Mouse (Mus musculus) forebrain, embryonic 15.5 days (tissue): ENCODE measurements around the gene Msi2. TPM values are rescaled to one million over a fixed set of nuclear protein-coding genes. Genes with fewer than 3 reads are reported as not detected.

ENCODE experiments used
- ATAC-seq: fragments of 200-750 bp; cut with Nextera tagmentation; replicated peaks from 2 replicates; pipeline ENCODE4 v1.8.0; 2017; ENCODE audit warnings: mild to moderate bottlenecking, moderate TSS enrichment, moderate library complexity
- H3K27ac ChIP-seq: fragments of 300-500 bp; sonication (generic); replicated peaks from 2 replicates; pipeline ENCODE4 v1.5.1; 2015; ENCODE audit warnings: mild to moderate bottlenecking, inconsistent platforms
- H3K27me3 ChIP-seq: fragments of 300-500 bp; sonication (generic); 2 replicates; pipeline ENCODE4 v1.6.1; 2015; ENCODE audit warnings: inconsistent platforms
- H3K36me3 ChIP-seq: fragments of 300-500 bp; sonication (generic); 2 replicates; pipeline ENCODE4 v1.6.1; 2015; ENCODE audit warnings: mild to moderate bottlenecking, inconsistent platforms
- H3K4me1 ChIP-seq: fragments of 300-500 bp; sonication (generic); 2 replicates; pipeline ENCODE4 v1.6.1; 2015; ENCODE audit warnings: inconsistent platforms
- H3K4me2 ChIP-seq: fragments of 300-500 bp; sonication (generic); replicated peaks from 2 replicates; pipeline ENCODE4 v1.6.1; 2015; ENCODE audit warnings: mild to moderate bottlenecking, inconsistent platforms
- H3K4me3 ChIP-seq: fragments of 300-500 bp; sonication (generic); 2 replicates; pipeline ENCODE4 v1.5.1; 2015; ENCODE audit warnings: mild to moderate bottlenecking, inconsistent platforms
- H3K9ac ChIP-seq: fragments of 300-500 bp; sonication (generic); replicated peaks from 2 replicates; pipeline ENCODE4 v1.6.1; 2015; ENCODE audit warnings: mild to moderate bottlenecking, inconsistent platforms
- H3K9me3 ChIP-seq: fragments of 300-500 bp; sonication (generic); 2 replicates; pipeline ENCODE4 v1.6.1; 2016; ENCODE audit warnings: inconsistent platforms
- WGBS: fragments of 180-500 bp; shearing (Covaris S2); methylation state at CpG from one replicate; pipeline ENCODE4 v1.1.7; 2015; ENCODE audit warnings: mixed read lengths; 5-methylcytosine and 5-hydroxymethylcytosine counted together
- polyA plus RNA-seq: library from polyadenylated mRNA; unstranded; fragments of >200 nt; fragmentation: Nextera tagmentation; extraction: Ambion mirVana; gene quantifications from 2 replicates; pipeline ENCODE4 v1.2.1, GENCODE M21; 2015

Msi2 gene
- polyA plus RNA-seq, 1 experiment from 2014 or later, result 27.1 TPM

GRCm38 (mm10) chr11:88707228-88707775, 11.0 kb downstream of the Msi2 start:
- Histone ChIP-seq H3K9ac (no peak overlapping the region), H3K4me3 (no peak overlapping the region), H3K4me2 (no peak overlapping the region), H3K36me3 (peaks cover 16% of the 10 kb centered on the region), H3K27me3 (no peaks in the 10 kb centered on the region), H3K27ac (no peak overlapping the region), H3K9me3 (no peaks in the 10 kb centered on the region), H3K4me1 (peaks cover 21% of the 10 kb centered on the region)
- ATAC-seq, result no peak
- 80% methylated on average over 11 of the region's 11 CpGs for WGBS

GRCm38 (mm10) chr11:88704688-88705087, 13.6 kb downstream of the Msi2 start:
- no peak overlapping the region for H3K4me3 ChIP-seq
- peaks cover 44% of the 10 kb centered on the region for H3K4me1 ChIP-seq
- WGBS, result 83% methylated on average over 10 of the region's 10 CpGs
- ATAC-seq, result no peak
- no peaks in the 10 kb centered on the region for H3K9me3 ChIP-seq
- no peak overlapping the region for H3K27ac ChIP-seq
- no peaks in the 10 kb centered on the region for H3K27me3 ChIP-seq
- H3K4me2 ChIP-seq, result no peak overlapping the region
- peaks cover 15% of the 10 kb centered on the region; the same call in 1 of the 2 replicates for H3K36me3 ChIP-seq
- H3K9ac ChIP-seq, result no peak overlapping the region

- no peak for ATAC-seq
- H3K4me1 ChIP-seq, result peaks cover 44% of the 10 kb centered on the region
- no peaks in the 10 kb centered on the region for H3K9me3 ChIP-seq
- no peak overlapping the region for H3K4me3 ChIP-seq
- peak overlapping the region; percentile 70 for H3K27ac ChIP-seq
- 10% methylated on average over 4 of the region's 4 CpGs for WGBS
- H3K4me2 ChIP-seq, result 0 out of 2 replicates have a peak overlapping the region, but pooled peaks have one; percentile 3
- H3K9ac ChIP-seq, result no peak overlapping the region
- H3K36me3 ChIP-seq, result peaks cover 16% of the 10 kb centered on the region; the same call in 1 of the 2 replicates
- no peaks in the 10 kb centered on the region for H3K27me3 ChIP-seq
Observed at GRCm38 (mm10) chr11:88703220-88703619, 15.1 kb downstream of the Msi2 start.

GRCm38 (mm10) chr11:88701976-88702659, 16.2 kb downstream of the Msi2 start:
- Histone ChIP-seq H3K9me3 (no peaks in the 10 kb centered on the region), H3K4me3 (no peak overlapping the region), H3K27me3 (no peaks in the 10 kb centered on the region), H3K27ac (peak overlapping the region; percentile 70), H3K4me2 (no peak overlapping the region), H3K36me3 (peaks cover 12% of the 10 kb centered on the region; the same call in 1 of the 2 replicates), H3K9ac (no peak overlapping the region), H3K4me1 (peaks cover 52% of the 10 kb centered on the region)
- 8% methylated on average over 6 of the region's 6 CpGs for WGBS
- ATAC-seq, result peak; percentile 63

GRCm38 (mm10) chr11:88701020-88701419, 17.3 kb downstream of the Msi2 start:
- no peak for ATAC-seq
- WGBS, result 82% methylated on average over 6 of the region's 6 CpGs
- H3K4me3 ChIP-seq, result no peak overlapping the region
- H3K27me3 ChIP-seq, result no peaks in the 10 kb centered on the region
- peaks cover 60% of the 10 kb centered on the region for H3K4me1 ChIP-seq
- H3K27ac ChIP-seq, result peak overlapping the region; percentile 24; the same call in 1 of the 2 replicates
- no peaks in the 10 kb centered on the region for H3K9me3 ChIP-seq
- H3K4me2 ChIP-seq, result no peak overlapping the region
- H3K36me3 ChIP-seq, result peaks cover 12% of the 10 kb centered on the region; the same call in 1 of the 2 replicates
- no peak overlapping the region for H3K9ac ChIP-seq

GRCm38 (mm10) chr11:88700202-88700711, 18.1 kb downstream of the Msi2 start:
- Histone ChIP-seq H3K4me1 (peaks cover 65% of the 10 kb centered on the region), H3K27ac (peak overlapping the region; percentile 24; the same call in 1 of the 2 replicates), H3K4me3 (no peak overlapping the region), H3K36me3 (peaks cover 12% of the 10 kb centered on the region; the same call in 1 of the 2 replicates), H3K27me3 (no peaks in the 10 kb centered on the region), H3K4me2 (no peak overlapping the region), H3K9me3 (no peaks in the 10 kb centered on the region), H3K9ac (no peak overlapping the region)
- 69% methylated on average over 15 of the region's 15 CpGs for WGBS
- no peak for ATAC-seq

GRCm38 (mm10) chr11:88693905-88694893, 24.1 kb downstream of the Msi2 start:
- WGBS, result 21% methylated on average over 20 of the region's 20 CpGs
- Histone ChIP-seq H3K36me3 (no peaks in the 10 kb centered on the region), H3K27ac (no peak overlapping the region), H3K9me3 (no peaks in the 10 kb centered on the region), H3K9ac (0 out of 2 replicates have a peak overlapping the region, but pooled peaks have one; percentile 12), H3K4me2 (no peak overlapping the region), H3K4me3 (no peak overlapping the region), H3K4me1 (peaks cover 77% of the 10 kb centered on the region), H3K27me3 (no peaks in the 10 kb centered on the region)
- no peak for ATAC-seq

- WGBS, result 28% methylated on average over 13 of the region's 13 CpGs
- Histone ChIP-seq H3K9ac (no peak overlapping the region), H3K4me2 (no peak overlapping the region), H3K4me1 (peaks cover 78% of the 10 kb centered on the region), H3K9me3 (no peaks in the 10 kb centered on the region), H3K27me3 (no peaks in the 10 kb centered on the region), H3K36me3 (no peaks in the 10 kb centered on the region), H3K4me3 (no peak overlapping the region), H3K27ac (peak overlapping the region; percentile 64)
- 0 out of 2 replicates have a peak, but pooled peaks have one; percentile 23 for ATAC-seq
Observed at GRCm38 (mm10) chr11:88693002-88693769, 25.1 kb downstream of the Msi2 start.

GRCm38 (mm10) chr11:88692374-88692773, 25.9 kb downstream of the Msi2 start:
- 25% methylated on average over 9 of the region's 10 CpGs for WGBS
- peak overlapping the region; percentile 48; the same call in 1 of the 2 replicates for H3K27ac ChIP-seq
- no peaks in the 10 kb centered on the region for H3K36me3 ChIP-seq
- H3K9me3 ChIP-seq, result no peaks in the 10 kb centered on the region
- peaks cover 72% of the 10 kb centered on the region for H3K4me1 ChIP-seq
- H3K4me3 ChIP-seq, result no peak overlapping the region
- ATAC-seq, result no peak
- no peak overlapping the region for H3K4me2 ChIP-seq
- no peak overlapping the region for H3K9ac ChIP-seq
- H3K27me3 ChIP-seq, result no peaks in the 10 kb centered on the region

- Histone ChIP-seq H3K9me3 (no peaks in the 10 kb centered on the region), H3K27me3 (no peaks in the 10 kb centered on the region), H3K36me3 (0 out of 2 replicates have a peak, but pooled peaks cover 3% of the 10 kb centered on the region), H3K4me3 (no peak overlapping the region), H3K9ac (no peak overlapping the region), H3K4me1 (peaks cover 67% of the 10 kb centered on the region), H3K27ac (no peak overlapping the region; the same call in 1 of the 2 replicates), H3K4me2 (no peak overlapping the region)
- WGBS, result 15% methylated on average over 12 of the region's 12 CpGs
- ATAC-seq, result no peak
Observed at GRCm38 (mm10) chr11:88690556-88691287, 27.6 kb downstream of the Msi2 start.
